Mouse (Mus musculus): Measurements from ENCODE around the gene Ciita. TPM values are rescaled to one million over a fixed set of nuclear protein-coding genes. Genes with fewer than 3 reads are reported as not detected.

Ciita gene
- polyA plus RNA-seq, 1 experiment from 2014 or later, result 0.15 TPM

DNA sequence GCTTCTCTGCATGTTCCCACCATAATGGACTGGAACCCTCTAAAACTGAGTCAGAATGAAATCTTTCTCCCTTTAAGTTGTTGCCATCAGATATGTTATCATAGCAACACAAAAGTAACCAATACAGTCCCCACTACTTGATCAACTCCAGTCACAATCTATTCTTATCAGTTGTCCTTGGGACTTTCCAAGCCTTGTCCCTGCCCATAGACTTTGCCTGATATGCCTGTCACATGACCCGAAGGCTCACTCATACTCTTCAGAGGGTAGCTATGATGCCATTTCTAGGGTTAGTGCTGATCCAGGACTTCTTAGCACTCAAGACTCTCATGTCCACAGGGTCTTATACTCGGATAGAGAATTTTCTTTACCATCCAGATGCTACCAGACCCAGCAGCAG lies 19.7 kb upstream of the Ciita start:
- ATAC-seq (no peak), DNase-seq (ENCODE audit: low spot score) (no peak)
- H3K9ac ChIP-seq (ENCODE audit: low read length), result no peak overlapping the region
- H3K36me3 ChIP-seq (ENCODE audit: control insufficient read depth, insufficient read depth, low read length), result no peaks in the 10 kb centered on the region
- H3K4me2 ChIP-seq (ENCODE audit: low read length), result no peak overlapping the region
- H3K9me3 ChIP-seq (replicated peaks; ENCODE audit: control insufficient read depth, low read length), result no peaks in the 10 kb centered on the region
- 75% methylated on average over 2 of the region's 2 CpGs for whole genome bisulfite sequencing
- no peaks in the 10 kb centered on the region for H3K4me1 ChIP-seq (ENCODE audit: control insufficient read depth, insufficient read depth, low read length)
- H3K27me3 ChIP-seq (replicated peaks; ENCODE audit: control insufficient read depth, insufficient read depth, low read length), result no peaks in the 10 kb centered on the region
- no peak overlapping the region for H3K4me3 ChIP-seq (ENCODE audit: low read depth, low read length)
- H3K27ac ChIP-seq (ENCODE audit: low read depth, low read length), result no peak overlapping the region

DNA sequence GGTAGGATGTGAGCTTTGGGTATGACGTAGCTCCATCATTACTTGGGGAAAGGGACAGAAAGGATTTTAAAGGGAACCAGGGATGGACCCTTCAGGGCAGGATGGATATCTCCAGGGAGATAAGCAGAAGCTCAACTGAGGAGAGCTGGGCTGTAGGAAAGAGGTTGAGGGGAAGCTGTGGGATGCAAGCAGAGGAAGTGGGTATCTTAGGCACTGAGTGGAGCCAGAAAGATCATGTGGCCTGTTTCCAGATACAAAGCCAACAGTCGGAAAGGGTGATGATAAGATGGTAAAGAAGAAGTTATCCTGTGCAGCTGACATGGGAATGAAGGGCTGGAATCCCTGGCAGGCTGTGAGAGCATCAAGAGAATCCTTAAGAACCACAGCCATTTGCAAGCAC lies 18.7 kb upstream of the Ciita start:
- Histone ChIP-seq H3K9me3 (replicated peaks; ENCODE audit: control insufficient read depth, low read length) (no peaks in the 10 kb centered on the region), H3K27ac (ENCODE audit: low read depth, low read length) (no peak overlapping the region), H3K4me2 (ENCODE audit: low read length) (no peak overlapping the region), H3K4me3 (ENCODE audit: low read depth, low read length) (no peak overlapping the region), H3K4me1 (ENCODE audit: control insufficient read depth, insufficient read depth, low read length) (no peaks in the 10 kb centered on the region), H3K27me3 (replicated peaks; ENCODE audit: control insufficient read depth, insufficient read depth, low read length) (no peaks in the 10 kb centered on the region), H3K36me3 (ENCODE audit: control insufficient read depth, insufficient read depth, low read length) (no peaks in the 10 kb centered on the region), H3K9ac (ENCODE audit: low read length) (no peak overlapping the region)
- DNase-seq (ENCODE audit: low spot score) (no peak), ATAC-seq (no peak)
- 87% methylated on average over 2 of the region's 2 CpGs for WGBS

DNA sequence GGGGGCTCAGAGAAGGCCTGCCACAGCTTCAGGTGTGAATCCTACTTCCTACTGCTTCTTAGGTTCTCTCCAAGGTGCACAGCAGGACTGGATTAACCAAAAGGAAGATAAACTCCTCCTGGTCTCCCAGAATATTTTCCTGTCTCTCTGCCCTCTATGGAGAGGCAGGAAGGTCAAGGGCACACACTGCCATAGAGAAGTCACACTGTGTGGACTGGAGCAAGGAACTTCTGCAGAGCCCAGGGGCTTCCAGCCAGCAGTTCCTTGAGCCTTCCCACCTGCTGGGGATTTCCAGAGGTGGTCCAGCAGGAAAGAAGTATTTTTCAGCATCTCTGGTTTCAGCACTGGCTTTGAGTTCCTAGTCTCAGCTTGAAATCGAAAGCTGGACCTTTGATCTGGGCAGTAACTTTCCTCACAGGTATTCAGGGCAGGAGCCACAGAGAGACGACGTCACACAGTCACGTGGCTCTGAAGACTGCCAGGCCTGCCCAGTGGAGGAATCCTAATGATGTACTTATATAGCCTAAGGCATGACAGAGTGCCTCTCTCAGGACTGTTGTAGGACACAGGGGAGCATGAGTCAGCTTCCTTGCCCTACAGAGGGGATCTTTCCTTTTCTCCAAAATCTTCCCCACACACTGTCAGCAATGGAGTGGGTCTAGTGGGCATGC lies 14.7 kb upstream of the Ciita start:
- Histone ChIP-seq H3K27me3 (replicated peaks; ENCODE audit: control insufficient read depth, insufficient read depth, low read length) (no peaks in the 10 kb centered on the region), H3K36me3 (ENCODE audit: control insufficient read depth, insufficient read depth, low read length) (no peaks in the 10 kb centered on the region), H3K27ac (ENCODE audit: low read depth, low read length) (no peak overlapping the region), H3K4me2 (ENCODE audit: low read length) (no peak overlapping the region), H3K9me3 (replicated peaks; ENCODE audit: control insufficient read depth, low read length) (no peaks in the 10 kb centered on the region), H3K9ac (ENCODE audit: low read length) (no peak overlapping the region), H3K4me1 (ENCODE audit: control insufficient read depth, insufficient read depth, low read length) (no peaks in the 10 kb centered on the region), H3K4me3 (ENCODE audit: low read depth, low read length) (no peak overlapping the region)
- 33% methylated on average over 4 of the region's 4 CpGs for WGBS
- DNase-seq (ENCODE audit: low spot score) (no peak), ATAC-seq (no peak)

DNA sequence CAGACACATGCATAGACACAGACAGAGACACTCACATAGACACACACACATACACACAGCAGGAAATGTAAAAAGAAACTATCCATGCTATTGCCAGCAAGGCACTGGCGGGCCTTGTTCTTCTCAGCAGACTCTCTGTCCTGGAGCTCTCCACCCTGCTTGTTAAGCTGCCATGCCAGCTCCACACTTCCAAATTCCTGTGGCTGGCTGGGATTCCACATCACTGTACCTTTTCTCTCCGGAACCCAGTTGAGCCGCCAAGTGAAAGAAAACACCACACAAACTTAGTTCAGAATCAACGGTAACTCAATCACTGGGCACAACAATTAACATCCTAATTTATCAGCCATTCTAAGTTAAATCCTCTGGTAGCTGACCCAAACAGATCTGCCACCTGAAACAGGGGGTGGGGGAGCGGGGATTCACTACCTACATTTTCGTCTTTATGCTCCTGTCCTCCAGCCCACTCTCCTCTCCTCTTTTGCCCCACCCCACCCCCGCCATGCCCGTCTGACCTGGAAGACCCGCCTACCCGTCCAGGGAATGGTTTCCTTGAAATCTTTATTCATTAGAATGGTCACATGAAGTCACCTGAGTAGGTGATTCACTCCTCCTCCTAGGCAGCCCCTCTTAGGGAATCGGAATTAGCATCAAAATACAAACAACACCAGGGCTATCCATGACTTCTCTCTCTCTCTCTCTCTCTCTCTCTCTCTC lies 12.3 kb upstream of the Ciita start:
- Histone ChIP-seq H3K4me3 (ENCODE audit: low read depth, low read length) (no peak overlapping the region), H3K36me3 (ENCODE audit: control insufficient read depth, insufficient read depth, low read length) (no peaks in the 10 kb centered on the region), H3K27me3 (replicated peaks; ENCODE audit: control insufficient read depth, insufficient read depth, low read length) (no peaks in the 10 kb centered on the region), H3K9me3 (replicated peaks; ENCODE audit: control insufficient read depth, low read length) (no peaks in the 10 kb centered on the region), H3K9ac (ENCODE audit: low read length) (no peak overlapping the region), H3K4me2 (ENCODE audit: low read length) (no peak overlapping the region), H3K4me1 (ENCODE audit: control insufficient read depth, insufficient read depth, low read length) (no peaks in the 10 kb centered on the region), H3K27ac (ENCODE audit: low read depth, low read length) (no peak overlapping the region)
- WGBS, result 35% methylated on average over 11 of the region's 11 CpGs
- DNase-seq (ENCODE audit: low spot score) (no peak), ATAC-seq (no peak)

DNA sequence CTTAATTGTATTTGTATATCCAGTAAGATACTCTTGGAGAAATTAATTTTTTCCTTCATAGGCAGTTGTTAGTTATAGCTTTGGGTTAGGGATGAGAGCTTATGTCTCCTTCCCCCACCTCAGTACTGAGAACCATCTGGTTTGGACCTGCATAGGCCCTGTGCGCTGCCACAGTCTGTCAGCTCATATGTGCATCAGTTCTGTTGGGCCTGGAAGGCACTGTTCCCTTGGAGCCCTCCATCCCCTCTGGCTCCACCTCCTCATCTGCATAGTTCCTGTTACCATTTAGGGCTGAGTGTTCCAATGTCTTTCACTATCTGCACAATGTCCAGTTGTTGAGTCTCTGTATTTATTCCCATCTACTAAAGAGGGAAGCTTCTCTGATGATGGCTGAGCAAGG lies 11.7 kb upstream of the Ciita start:
- Histone ChIP-seq H3K9ac (ENCODE audit: low read length) (no peak overlapping the region), H3K4me2 (ENCODE audit: low read length) (no peak overlapping the region)

DNA sequence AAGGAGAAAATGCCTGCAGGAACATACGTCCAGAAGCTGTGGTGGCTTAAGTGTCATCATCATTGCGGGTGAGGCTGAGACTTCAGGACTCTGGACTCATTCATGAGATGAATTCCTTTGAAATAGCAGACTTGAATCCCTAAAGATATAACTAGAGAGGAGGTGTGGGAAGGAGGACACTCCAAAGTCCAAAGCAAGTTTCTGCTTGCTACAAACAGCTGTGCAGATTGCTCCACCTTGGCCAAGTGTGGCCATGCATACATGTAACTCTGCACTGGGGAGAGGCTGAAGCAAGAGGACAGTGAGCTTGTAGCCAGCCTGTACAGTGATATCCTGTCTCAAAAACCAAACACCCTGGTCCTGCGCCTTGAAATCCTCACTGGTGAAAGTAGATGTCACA lies 7.9 kb upstream of the Ciita start:
- Histone ChIP-seq H3K27ac (ENCODE audit: low read depth, low read length) (no peak overlapping the region), H3K4me3 (ENCODE audit: low read depth, low read length) (no peak overlapping the region), H3K4me1 (ENCODE audit: control insufficient read depth, insufficient read depth, low read length) (no peaks in the 10 kb centered on the region), H3K36me3 (ENCODE audit: control insufficient read depth, insufficient read depth, low read length) (no peaks in the 10 kb centered on the region), H3K9me3 (replicated peaks; ENCODE audit: control insufficient read depth, low read length) (no peaks in the 10 kb centered on the region), H3K4me2 (ENCODE audit: low read length) (no peak overlapping the region), H3K27me3 (replicated peaks; ENCODE audit: control insufficient read depth, insufficient read depth, low read length) (no peaks in the 10 kb centered on the region), H3K9ac (ENCODE audit: low read length) (no peak overlapping the region)
- 90% methylated on average over 3 of the region's 3 CpGs for WGBS
- DNase-seq (ENCODE audit: low spot score), result no peak
- no peak for ATAC-seq

More for the DNA sequence above, 11.7 kb upstream of the Ciita start:
- Histone ChIP-seq H3K9me3 (replicated peaks; ENCODE audit: control insufficient read depth, low read length) (no peaks in the 10 kb centered on the region), H3K4me1 (ENCODE audit: control insufficient read depth, insufficient read depth, low read length) (no peaks in the 10 kb centered on the region), H3K4me3 (ENCODE audit: low read depth, low read length) (no peak overlapping the region), H3K27me3 (replicated peaks; ENCODE audit: control insufficient read depth, insufficient read depth, low read length) (no peaks in the 10 kb centered on the region), H3K36me3 (ENCODE audit: control insufficient read depth, insufficient read depth, low read length) (no peaks in the 10 kb centered on the region), H3K27ac (ENCODE audit: low read depth, low read length) (no peak overlapping the region)
- ATAC-seq, result no peak
- peak; percentile 11 for DNase-seq (ENCODE audit: low spot score)
- 64% methylated on average over 1 of the region's 1 CpGs for WGBS

DNA sequence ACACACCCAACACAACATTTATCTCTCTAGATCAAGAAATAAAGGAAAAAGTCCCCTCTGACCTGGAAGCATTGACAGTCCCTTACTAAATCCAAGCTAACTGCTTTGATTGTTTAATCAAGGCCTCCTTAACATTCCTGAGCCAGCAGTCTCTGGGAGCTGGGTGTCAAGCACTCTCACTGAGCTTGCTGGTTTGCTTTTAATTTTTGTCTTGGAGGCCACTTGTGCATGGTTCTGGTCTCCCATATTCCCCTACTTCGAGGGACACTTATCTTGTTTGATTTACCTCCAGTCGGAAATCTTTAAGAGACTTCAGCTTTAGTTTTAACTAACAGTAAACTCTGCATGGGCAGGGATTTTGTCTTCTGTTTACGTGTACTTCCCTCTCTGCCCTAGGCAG lies 4.9 kb upstream of the Ciita start:
- DNase-seq (ENCODE audit: low spot score), result no peak
- no peak for ATAC-seq
- Histone ChIP-seq H3K4me1 (ENCODE audit: control insufficient read depth, insufficient read depth, low read length) (no peaks in the 10 kb centered on the region), H3K9me3 (replicated peaks; ENCODE audit: control insufficient read depth, low read length) (no peaks in the 10 kb centered on the region), H3K27ac (ENCODE audit: low read depth, low read length) (no peak overlapping the region), H3K9ac (ENCODE audit: low read length) (no peak overlapping the region), H3K27me3 (replicated peaks; ENCODE audit: control insufficient read depth, insufficient read depth, low read length) (no peaks in the 10 kb centered on the region), H3K36me3 (ENCODE audit: control insufficient read depth, insufficient read depth, low read length) (no peaks in the 10 kb centered on the region), H3K4me3 (ENCODE audit: low read depth, low read length) (no peak overlapping the region), H3K4me2 (ENCODE audit: low read length) (no peak overlapping the region)
- 75% methylated on average over 3 of the region's 3 CpGs for WGBS

DNA sequence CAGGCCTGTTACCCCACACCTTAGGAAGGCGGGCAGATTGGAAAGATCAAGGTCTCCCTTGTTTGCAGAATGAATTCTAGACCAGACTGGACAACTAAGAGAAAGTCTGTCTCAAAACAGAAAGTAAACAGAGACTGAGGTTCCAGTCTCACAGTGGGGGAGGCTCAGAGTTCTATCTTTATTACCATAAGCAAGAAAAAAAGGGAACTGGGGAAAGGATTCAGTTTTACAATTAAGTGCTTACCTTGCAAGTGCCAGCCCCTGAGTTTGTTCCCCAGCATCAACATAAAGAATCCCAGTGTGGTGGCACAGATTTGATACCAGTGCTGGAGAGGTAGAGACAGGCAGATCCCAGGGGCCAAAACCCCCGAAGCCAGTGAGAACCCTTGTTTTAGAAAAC lies 3.9 kb upstream of the Ciita start:
- Histone ChIP-seq H3K36me3 (ENCODE audit: control insufficient read depth, insufficient read depth, low read length) (no peaks in the 10 kb centered on the region), H3K27ac (ENCODE audit: low read depth, low read length) (no peak overlapping the region), H3K4me2 (ENCODE audit: low read length) (no peak overlapping the region), H3K9me3 (replicated peaks; ENCODE audit: control insufficient read depth, low read length) (no peaks in the 10 kb centered on the region), H3K9ac (ENCODE audit: low read length) (no peak overlapping the region), H3K27me3 (replicated peaks; ENCODE audit: control insufficient read depth, insufficient read depth, low read length) (no peaks in the 10 kb centered on the region), H3K4me1 (ENCODE audit: control insufficient read depth, insufficient read depth, low read length) (no peaks in the 10 kb centered on the region), H3K4me3 (ENCODE audit: low read depth, low read length) (no peak overlapping the region)
- 66% methylated on average over 2 of the region's 2 CpGs for WGBS
- DNase-seq (ENCODE audit: low spot score) (no peak), ATAC-seq (no peak)

DNA sequence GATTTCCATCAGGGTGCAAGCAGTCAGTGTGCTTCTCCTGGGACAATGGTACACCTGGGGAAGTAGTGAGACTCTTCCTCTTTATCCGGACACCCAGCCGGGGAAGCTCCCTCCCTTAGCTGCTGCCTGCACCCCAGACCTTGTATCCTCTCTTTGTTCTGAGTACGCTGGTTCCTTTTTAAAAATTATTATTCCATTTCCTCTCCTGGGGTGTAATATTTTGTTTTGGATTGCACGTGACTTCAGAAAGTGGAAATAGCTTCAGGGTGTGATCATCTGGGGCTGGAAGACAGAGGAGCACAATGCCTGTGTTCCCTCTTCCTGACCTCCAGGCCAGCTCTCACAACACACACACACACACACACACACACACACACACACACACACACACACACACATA lies 2.5 kb downstream of the Ciita start:
- WGBS, result 66% methylated on average over 4 of the region's 4 CpGs
- no peak for ATAC-seq
- H3K27me3 ChIP-seq (replicated peaks; ENCODE audit: control insufficient read depth, insufficient read depth, low read length), result no peaks in the 10 kb centered on the region

More for the DNA sequence above, 2.5 kb downstream of the Ciita start:
- Histone ChIP-seq H3K4me1 (ENCODE audit: control insufficient read depth, insufficient read depth, low read length) (no peaks in the 10 kb centered on the region), H3K27ac (ENCODE audit: low read depth, low read length) (no peak overlapping the region), H3K9ac (ENCODE audit: low read length) (no peak overlapping the region), H3K4me2 (ENCODE audit: low read length) (no peak overlapping the region), H3K4me3 (ENCODE audit: low read depth, low read length) (no peak overlapping the region), H3K9me3 (replicated peaks; ENCODE audit: control insufficient read depth, low read length) (no peaks in the 10 kb centered on the region), H3K36me3 (ENCODE audit: control insufficient read depth, insufficient read depth, low read length) (no peaks in the 10 kb centered on the region)
- DNase-seq (ENCODE audit: low spot score), result no peak

Measured in forebrain, embryonic 14.5 days (tissue).